Mouse (Mus musculus) c-Kit-positive CD71-positive TER-119-negative erythroid progenitor cells, embryonic 14.5 days (primary cell): ENCODE measurements around the gene Saa2.
"Not testable (repeated sequence)": the region's sequence is repeated elsewhere in the genome, so short reads cannot be mapped to it uniquely, and the experiment has no call there.

Experiments used
- DNase-seq: peaks from one replicate; pipeline ENCODE4 v3.0.0-alpha.2; 2013; ENCODE audit warnings: low read depth

The Saa2 gene

DNA sequence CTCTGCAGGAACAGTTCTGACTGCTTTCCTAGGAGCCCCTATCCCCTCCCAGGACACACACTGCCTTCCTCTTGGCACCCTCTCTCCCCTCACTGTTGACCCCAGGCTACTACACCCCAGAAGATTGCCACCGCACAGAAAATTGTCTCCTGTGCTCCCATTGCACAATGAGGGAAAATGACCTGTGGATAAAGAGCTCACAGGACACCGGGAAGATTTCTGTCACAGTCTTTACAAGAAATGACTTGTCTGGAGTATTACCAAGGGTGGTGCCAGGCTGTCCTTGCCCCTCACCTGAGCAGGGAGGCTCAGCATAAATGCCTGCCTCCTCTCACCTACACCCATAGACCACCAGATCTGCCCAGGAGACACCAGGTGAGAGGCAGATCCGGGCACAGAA is at the start of gene Saa2:
Saa2 (plus strand) TSS at position 301 of the 400 bp plus-strand sequence.
- DNase-seq, result no peak

DNA sequence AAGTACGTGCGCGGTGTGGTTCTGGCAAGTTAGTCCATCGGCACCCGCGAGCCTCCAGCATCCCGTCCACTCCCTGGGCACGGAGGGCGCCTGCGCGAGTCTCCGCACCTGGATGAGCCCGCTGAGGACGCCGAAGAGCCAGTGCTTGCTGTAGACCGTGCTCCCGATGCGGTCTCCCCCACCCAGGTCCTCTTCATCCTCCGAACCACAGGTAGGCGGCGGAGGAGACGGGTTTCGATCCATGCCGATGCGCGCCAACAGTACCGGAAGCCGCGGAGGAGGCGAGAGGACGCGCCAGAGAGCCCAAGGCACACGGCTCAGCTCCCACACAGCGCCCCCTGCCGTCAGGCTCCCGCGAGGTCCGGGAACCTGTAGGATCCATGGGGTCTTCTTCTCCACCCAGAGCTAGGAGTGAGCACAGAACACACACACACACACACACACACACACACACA is 41.2 kb upstream of the Saa2 start, which contains the start of gene Saal1:
Saal1 (minus strand) TSS at position 291 of the 455 bp plus-strand sequence.
- peak; percentile 84 for DNase-seq

DNA sequence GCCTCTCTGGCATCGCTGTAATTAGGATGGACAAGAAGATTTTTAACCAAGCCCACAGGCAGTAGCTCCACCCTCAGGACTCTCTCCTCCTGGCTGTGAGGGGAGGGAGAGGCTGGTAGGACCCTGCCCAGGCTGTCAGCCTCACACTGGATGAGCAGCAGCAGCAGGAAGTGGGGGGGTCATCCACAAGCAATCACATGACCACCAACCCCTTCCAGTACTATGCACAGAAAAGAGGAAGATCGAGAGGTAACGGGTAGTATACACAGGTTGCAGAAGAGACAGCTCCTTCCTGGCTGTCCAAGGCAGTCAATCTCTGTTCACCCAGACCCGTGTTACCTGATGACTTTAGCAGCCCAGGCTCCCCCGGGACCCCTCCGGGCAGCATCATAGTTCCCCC is 39.3 kb upstream of the Saa2 start:
- DNase-seq, result no peak

DNA sequence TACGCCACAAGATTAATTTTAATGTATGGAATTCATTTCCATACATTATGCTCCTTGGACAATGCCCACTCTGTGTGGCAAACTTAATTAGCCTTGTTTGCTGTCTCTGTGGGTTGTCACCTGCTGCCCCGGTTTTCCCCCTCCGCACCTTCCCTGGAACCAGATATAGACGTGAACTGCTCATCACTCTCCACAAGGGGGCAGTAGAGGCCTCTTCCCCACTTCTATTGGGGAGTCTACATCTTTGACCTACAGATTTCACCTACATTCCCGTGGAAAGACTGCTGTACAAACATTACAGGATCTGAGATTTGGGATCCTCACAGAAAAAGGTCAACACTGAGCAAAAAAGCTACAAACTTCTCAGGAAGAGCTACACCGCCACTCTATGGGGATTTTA is 37.1 kb upstream of the Saa2 start:
- peak; percentile 61 for DNase-seq

DNA sequence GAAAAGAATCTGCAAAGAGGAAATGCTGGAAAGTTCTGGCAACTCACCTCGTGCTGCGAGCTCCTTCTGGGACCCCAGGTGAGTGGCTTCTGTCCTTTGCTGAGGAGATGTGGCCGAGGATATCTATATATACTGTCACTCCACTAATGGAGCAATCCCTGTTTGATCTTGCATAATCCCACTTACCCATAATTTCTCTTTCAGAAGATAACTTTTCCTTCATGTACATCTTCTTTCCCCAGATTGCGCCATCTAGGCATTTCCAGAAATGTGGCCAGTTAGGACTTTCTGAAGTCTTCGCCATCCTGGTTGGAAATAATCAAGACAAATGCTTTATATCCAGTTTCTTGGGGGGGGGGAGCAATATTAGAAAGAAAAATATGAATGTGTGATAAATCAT is 36.0 kb upstream of the Saa2 start, which contains the start of gene Saa3:
Saa3 (minus strand) TSS at position 101 of the 400 bp plus-strand sequence.
- no peak for DNase-seq

DNA sequence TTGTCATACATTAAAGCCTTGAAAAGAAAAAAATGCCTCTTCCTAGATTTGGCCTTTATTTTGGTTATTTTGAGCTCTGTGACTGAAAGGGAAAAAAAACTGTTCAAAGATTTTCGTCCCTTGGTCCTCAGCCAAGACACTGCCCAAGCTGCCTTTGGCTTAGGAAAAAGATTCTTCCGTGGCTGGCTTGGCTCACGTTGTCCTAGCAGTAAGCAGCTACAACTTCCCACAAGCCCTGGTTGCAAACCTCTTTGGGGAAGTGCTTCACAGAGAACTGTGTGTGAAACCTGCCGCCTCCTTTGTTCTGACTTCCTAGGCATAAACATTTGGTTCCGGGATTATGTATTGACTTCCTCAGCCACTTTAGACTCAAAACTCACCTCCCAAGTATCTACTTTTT is 34.7 kb upstream of the Saa2 start:
- no peak for DNase-seq

DNA sequence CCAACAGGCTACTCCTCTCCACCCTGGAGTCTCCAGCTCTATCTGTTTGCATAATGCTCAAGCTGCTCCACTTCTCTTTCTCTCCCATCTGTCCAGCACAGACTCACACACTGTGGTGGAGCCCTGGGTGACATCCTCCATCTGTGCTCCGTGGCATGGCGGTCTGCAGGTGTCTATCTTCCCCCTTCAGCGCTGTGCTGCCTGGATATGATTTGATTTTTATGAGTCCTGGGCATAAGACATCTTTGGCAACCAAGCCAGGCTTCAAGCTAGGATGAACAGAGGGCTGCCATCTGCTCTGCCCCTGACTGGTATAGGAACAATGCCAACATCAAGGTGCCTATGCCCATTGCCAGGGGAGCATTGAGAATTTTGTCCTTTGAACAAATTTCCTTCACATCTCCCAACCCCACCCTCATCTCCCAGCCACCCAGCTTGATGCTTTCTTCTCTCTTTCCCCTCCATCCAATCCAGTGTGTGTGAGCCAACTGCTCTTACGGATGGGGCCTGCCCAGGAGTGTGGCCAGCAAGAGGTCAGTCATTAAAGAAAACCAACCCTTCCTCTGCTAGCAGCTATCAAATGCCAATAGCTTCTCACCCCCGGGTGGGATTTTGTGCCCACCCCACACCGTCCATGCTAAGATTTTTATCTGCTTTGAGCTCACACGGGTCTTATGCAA is 32.9 kb upstream of the Saa2 start:
- DNase-seq, result no peak

DNA sequence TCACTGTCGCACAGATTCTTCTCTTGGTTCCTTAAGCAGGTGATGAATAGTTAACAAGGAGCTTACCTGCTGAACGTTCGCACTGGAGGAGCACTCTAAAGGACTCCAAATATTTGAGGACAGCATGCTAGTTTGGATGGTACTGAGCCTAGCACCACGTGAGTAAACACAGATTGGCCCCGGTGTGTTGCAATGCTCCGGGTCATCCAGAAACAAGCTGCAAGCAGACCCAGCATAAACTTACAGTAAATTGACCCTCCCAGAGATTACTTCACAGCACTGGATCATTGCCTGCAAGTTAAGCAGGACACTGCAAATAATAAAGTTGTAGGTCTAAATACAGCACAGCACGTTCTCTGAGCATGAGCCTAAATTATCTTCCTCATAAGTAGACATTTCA is 32.1 kb upstream of the Saa2 start:
- no peak for DNase-seq

DNA sequence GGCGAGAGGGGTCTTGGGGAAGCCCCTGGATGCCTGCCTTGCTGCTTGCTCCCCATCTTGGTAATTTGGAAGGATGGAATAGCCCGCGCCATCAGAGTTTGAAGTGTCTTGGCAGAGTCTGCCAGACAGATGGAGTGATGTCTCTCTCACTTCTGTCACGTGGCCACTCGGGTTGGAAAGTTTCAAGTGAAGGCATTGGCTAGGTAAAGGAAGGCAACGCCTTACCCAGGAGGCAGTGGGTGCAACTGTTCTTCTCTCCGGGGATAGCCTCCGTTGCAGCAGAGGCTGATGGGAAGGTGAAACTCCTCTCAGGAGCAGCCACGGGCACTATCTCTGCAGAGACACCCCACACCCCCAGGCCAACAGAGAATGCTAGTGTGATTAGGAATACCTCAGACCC is 31.1 kb upstream of the Saa2 start:
- no peak for DNase-seq

DNA sequence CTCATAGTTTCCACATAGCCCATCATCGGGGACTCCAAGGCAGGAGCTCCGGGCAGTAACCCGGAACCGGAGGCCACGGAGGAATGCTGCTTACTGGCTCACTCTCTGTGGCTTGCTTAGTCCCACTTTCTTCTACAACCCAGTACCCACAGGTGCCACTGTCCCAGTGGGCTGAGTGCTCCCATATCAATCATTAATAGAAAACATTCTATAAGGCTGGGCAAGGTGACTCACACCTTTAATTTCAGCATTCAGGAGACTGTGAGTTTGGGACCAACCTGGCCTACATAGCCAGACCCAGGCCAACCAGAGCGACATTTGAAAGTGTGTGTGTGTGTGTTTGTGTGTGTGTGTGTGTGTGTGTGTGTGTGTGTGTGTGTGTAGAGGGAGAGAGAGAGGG is 28.2 kb upstream of the Saa2 start:
- DNase-seq, result no peak

DNA sequence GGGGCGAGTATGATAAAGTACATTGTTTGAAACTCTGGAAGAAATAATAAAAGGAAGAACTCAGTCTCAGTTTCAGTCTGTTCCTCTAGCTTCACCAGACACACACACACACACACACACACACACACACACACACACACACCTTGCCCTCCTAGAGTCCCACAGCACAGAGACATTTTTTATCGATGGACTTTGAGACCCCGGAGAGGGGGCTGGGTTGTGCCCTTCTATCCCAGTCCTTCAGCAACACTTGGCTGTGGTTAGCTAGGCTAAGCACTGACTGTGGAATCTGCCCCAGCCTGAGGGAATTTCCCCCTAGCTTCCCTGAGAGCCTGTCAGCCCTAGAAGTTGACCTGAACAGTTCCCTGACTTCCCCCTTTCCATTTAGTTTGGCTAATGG is 27.7 kb upstream of the Saa2 start:
- no peak for DNase-seq

DNA sequence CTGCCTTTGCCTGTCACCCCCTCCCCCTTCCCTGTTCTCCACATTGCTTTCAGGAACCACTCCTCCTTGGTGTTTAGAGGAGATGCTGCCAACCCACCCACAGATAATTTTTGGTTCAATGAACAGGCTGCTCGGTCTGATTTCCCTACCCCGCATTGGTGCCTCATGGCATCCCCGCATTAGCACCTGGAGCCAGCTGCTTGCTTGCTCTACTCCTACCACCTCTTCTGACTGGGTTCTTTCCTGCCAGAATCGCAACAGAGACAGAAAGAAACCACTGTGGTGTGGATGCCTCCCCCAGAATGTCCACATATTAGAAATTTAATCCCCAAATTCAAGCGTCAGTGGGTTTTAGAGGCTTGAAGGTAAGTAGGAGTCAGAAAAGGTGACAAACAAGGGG is 27.2 kb upstream of the Saa2 start:
- DNase-seq, result no peak

DNA sequence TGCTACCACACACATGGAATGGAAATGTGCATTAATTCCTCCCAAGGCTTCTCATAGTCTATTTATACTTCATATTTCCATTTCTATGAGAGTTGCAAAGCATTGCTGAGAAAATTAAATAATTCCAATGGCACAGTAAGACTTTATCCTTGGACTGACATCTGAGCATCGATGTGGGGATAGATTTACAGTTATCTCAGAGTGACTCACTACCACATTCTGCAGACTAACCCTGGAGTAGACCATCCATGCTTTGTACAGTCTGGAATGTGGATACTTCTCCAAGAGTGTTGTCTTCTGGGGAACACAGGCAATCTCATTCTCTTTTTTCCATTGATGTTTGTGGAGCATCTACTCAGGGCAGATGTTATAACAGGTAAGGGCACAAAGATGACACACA is 24.0 kb upstream of the Saa2 start:
- DNase-seq, result no peak

DNA sequence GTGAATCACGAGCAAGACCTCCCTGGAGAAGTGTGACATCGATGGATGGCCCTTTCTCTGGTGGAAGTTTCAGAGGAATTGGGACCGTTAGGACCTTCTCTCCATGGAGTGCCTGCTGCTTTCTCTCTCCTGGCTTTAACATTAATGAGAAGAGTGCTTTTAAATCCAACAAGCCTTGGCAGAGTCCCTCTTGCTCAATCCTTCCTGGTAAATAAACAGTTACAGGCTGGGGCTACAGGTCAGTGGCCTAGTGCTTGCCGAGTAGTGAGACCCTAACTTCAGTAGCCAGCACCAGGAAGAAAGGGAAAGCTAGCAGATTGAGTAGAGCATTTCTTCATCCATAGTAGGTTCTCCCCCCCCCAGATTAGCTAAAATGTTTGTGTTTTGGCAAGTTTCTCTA is 19.1 kb upstream of the Saa2 start, which contains the start of gene Saa4:
Saa4 (minus strand) TSS at position 146 of the 400 bp plus-strand sequence.
- no peak for DNase-seq

DNA sequence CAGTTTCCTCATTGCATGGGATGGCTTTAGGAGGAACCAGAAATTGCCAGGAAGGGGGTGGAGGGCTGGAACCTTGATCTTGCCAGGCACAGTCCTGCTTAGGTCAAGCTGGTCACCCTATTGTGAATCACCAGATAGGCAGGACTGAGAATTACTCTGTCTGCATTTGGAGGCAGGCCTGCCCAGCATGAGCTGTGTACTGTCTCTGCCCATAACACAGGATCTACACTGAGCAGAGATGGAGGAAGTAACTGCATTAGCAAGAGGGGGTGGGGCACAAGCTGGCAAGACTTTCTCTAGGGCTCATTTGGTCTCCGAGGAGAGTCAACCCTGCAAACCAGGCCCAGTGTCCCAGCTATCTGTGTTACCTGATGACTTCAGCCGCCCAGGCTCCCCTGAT is 16.6 kb upstream of the Saa2 start:
- no peak for DNase-seq

DNA sequence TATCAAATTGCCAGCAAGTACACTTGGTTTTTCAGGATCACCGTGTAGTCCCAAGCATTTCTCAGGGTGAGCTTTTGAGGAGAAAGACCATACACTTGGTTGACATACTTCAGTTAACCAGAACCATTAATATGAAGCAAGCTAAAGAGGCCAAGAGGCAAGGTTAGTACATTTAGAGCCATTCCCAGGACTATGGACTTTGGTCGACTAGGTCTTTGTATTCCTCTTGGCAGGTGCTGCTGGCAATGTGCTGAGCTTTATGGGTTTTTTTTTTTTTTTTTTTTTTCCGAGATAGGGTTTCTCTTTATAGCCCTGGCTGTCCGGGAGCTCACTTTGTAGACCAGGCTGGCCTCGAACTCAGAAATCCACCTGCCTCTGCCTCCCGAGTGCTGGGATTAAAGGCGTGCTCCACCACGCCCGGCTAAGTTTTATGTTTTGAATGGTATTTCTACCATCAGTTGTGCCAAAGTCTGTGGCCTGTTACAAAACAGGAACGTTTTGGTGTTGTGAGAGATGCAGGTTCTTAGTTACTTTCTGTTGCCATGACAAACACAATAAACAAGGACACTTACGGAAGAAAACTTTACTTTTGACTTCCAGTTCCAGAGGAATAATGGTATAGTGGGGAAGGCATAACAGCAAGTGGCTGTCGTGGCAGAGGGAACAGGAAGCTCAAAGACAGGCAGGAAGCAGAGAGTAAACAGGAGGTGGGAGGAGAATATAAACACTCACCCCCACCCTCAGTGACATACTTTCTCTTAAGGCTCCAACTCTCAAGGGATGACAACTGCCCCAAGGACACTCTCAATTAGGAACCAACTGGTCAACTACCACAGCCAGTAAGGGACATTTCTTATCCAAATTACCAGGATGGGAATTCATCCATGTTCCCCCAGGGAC is 12.8 kb upstream of the Saa2 start:
- DNase-seq, result no peak

DNA sequence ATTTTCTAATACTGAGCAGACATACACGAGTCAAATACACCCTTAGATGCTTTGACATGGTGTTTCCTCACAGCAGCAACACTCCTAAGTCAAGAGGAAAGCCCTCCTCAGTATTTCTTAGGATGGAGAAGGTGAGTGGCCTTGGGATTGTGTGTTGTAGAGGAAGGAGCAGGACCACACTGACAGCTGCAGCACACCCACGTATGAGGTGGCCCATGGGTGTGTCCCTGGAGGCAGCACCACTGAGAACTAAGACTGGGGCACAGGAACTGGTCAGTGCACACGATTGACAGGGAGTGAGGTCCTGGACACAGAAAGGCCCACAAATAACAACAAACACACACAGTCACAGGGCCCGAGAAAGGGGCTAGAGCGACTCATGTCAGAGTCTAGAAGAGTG is 11.5 kb upstream of the Saa2 start:
- DNase-seq, result not testable (repeated sequence)

DNA sequence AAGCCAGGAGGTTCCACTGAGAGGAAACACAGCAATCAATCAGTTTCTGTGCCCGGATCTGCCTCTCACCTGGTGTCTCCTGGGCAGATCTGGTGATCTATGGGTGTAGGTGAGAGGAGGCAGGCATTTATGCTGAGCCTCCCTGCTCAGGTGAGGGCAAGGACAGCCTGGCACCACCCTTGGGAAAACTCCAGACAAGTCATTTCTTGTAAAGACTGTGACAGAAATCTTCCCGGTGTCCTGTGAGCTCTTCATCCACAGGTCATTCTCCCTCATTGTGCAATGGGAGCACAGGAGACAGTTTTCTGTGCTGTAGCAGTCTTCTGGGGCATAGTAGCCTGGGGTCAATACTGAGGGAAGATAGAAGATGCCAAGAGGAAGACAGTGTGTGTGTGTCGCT is 8.7 kb upstream of the Saa2 start, which contains the start of gene Saa1:
Saa1 (minus strand) TSS at position 101 of the 400 bp plus-strand sequence.
- not testable (repeated sequence) for DNase-seq

DNA sequence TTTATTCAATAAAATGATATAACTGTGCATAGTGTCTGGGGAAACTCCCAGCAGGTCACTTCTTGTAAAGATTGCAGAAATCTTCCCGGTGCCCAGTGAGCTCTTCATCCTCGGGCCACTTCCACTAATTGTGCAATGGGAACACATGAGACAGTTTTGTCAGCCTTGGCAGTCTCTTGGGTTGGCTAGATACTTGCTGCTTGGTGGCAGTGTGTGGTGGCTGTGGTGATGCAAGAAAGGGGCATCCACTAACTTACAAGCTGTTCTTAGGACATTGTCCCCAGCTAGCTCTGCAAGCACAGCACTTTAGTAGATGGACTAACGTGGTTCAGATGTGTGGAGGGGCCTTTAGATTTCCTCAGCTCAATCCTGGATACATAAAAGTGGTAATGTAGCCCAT is 5.8 kb upstream of the Saa2 start:
- DNase-seq, result no peak

DNA sequence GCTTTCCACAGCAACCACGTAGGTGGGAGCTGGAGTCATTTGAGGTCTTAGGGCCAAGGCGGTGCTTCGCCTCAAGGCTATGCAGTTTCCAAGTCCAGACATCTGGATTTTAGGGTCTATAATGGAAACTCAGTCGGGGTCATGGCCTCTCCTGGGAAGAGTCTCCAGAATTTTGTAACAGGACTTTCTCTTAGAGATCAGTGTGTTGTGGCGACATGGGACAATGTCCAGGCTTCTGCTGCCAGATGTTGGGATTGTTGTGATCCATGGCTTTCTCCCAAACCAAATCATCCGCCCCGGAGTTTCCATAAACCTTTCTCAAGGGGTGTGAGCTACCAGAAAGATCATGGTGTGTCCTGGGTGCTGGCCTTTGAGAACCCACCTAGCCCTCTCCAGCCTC is 5.2 kb upstream of the Saa2 start:
- no peak for DNase-seq

DNA sequence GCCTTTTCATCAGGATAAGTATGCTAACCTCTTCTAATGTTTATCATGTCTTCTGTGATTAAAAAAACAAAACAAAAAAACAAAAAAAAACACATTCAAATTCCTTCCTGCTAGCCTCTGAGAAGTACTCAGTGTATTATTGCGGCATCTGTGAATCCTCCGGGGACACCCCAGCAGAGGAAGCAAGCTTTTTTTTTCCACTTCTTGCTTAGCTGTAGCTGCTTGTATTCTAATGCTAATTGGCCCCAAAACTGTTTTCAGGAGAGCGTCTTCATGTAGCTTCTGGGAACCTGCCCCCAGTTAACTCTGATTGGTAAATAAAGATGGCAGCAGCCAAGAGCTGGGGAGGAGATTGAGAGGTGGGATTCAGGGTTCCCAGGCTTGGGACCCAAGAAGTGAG is 3.1 kb upstream of the Saa2 start:
- no peak for DNase-seq

DNA sequence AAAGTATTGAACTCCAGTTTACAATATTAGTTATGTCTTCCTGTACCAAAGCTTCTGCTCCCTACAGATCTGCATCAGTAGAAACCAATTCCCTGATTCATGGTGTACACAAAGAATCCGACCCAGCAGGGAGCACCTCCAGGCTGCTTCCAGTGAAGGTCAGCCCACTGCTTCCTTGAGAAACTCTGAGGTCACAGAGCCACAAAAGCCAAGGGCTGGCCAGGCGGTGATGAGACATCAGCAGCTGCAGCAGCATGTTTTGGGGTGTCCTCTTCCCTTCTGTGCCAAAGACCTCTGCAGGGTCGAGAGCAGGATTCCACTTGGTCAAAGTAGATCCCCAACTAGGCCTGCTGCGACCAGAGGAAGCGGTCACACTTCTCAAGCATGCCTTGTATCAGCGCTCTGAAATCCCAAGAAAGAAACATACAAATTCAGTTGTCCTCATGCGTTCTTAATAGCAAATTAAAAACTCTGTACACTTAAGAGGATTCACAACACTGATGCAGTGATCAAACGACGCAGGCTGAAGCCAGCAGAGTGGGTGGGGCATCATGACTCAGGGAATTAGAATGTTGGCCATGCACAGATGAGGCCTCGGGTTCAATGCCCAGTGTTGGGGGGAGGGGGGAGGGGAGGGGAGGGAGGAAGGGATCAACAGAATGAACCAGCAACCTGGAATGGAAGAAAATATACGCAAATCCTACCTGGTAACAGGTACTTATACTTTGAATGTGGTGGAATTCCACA is 9.6 kb downstream of the Saa2 start:
- DNase-seq, result no peak
